Mouse (Mus musculus) right cerebral cortex, postnatal 4 days (tissue): ENCODE data around the gene She.

Experiments
- DNase-seq: peaks from one replicate; pipeline ENCODE4 v3.0.0-alpha.2; 2022

Gene She

GRCm38 (mm10) chr3:89887582-89888230, 56.5 kb downstream of the She start:
- no peak for DNase-seq

GRCm38 (mm10) chr3:89889841-89890430, 58.8 kb downstream of the She start:
- no peak for DNase-seq

GRCm38 (mm10) chr3:89891696-89892095, 60.5 kb downstream of the She start:
- no peak for DNase-seq

- no peak for DNase-seq
Observed at GRCm38 (mm10) chr3:89892517-89893106, 61.4 kb downstream of the She start.

GRCm38 (mm10) chr3:89896571-89896970, 65.4 kb downstream of the She start:
- no peak for DNase-seq

GRCm38 (mm10) chr3:89897204-89897796, 66.1 kb downstream of the She start:
- DNase-seq = no peak

GRCm38 (mm10) chr3:89898011-89898410, 66.8 kb downstream of the She start:
- no peak for DNase-seq

GRCm38 (mm10) chr3:89898870-89899510, 67.8 kb downstream of the She start:
- no peak for DNase-seq

- DNase-seq = no peak
Observed at GRCm38 (mm10) chr3:89899511-89899908, 68.3 kb downstream of the She start.

GRCm38 (mm10) chr3:89907846-89908245, 76.7 kb downstream of the She start:
- no peak for DNase-seq
